Mouse (Mus musculus) fibroblast of lung, adult 2 months (primary cell): Measurements from ENCODE around the gene Flvcr2.

Source experiments
- DNase-seq: peaks from one replicate; pipeline ENCODE4 v3.0.0-alpha.2; 2011; ENCODE audit warnings: low read depth

Flvcr2 gene

GRCm38 (mm10) chr12:85794094-85794493, 47.8 kb downstream of the Flvcr2 start:
- DNase-seq, result no peak

DNA sequence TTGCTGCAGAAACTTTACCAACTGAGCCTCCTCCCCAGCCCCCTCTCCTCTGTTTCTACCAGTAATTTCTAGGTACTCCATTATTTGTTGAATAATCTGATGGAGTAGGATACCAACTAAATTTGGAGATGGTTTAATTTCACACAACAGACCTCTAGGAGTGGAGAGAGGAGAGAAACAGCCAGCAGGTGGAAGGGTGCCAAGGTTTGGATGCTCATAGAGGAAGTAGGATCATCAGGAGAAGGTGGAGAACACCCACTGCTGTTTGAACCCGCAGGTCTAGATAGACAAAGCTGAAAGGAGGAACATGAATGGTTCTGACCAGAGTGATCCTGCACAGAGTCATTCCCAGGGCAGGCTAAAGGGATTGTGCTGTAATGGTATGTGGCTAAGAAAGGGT, 49.2 kb downstream of the Flvcr2 start:
- no peak for DNase-seq

DNA sequence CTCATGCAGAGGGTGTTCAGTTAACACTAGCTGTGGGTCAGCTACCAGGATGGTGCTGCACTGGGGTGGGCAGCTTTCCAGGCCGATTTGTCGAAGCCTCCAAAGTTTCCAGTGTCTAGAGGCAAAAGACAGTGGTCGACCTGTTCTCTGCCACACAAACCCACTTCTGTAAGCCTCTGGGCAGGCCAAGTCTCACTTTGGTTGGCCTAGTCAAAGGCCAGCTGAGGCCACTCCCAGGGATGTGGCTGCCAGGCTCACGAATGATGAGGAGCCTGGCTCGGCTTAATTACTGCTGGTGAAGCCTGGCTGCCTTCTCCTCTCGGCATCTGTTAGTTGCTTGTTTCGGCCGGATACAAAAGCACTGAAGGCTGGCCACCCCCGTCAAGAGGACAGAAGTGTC, 53.7 kb downstream of the Flvcr2 start:
- DNase-seq, result no peak

- no peak for DNase-seq
These were observed 63.4 kb downstream of the Flvcr2 start for GRCm38 (mm10) chr12:85809726-85810125.

- no peak for DNase-seq
These were observed 64.6 kb downstream of the Flvcr2 start for GRCm38 (mm10) chr12:85810959-85811358.

- no peak for DNase-seq
These were observed 65.3 kb downstream of the Flvcr2 start for GRCm38 (mm10) chr12:85811676-85812075.

DNA sequence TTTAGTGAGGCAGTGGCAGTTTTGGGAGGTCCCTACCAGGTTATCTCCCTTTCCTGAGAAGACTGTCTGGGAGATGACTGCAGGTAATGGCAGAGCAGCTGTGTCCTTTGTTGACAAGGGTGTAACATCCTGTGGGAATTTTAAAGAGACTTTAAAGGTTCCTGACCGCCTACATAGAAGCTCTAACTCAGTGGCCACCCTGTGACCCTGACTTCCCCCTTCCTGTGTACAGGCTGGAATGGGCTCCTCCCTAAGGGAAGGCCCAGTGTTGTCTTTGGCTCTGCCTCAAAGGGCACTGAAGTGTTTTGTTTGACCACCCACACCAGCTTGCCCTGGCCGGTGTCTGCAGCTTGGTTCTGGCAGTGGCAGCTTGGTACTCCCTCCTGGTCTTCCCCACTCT, 67.3 kb downstream of the Flvcr2 start:
- DNase-seq, result no peak

DNA sequence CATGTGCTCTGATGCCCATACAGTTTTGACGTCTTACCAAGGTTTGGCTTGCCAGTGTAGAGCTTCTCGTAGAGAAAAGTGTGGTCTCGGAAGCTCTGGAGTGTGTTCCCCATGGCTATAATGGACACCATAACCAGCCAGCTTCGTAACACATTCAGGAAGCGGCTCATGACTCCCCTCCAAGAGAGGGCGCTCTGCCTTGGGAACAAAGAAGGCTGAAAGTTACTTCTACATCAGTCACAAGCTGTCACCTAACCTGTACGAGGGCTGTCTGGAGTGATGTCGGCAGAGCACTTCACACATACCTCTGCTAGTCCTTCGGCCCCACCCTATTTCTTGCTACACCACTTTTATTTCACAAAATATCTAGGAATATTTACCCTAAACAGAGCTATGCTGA, 75.7 kb downstream of the Flvcr2 start:
- no peak for DNase-seq

GRCm38 (mm10) chr12:85824438-85825264, 78.3 kb downstream of the Flvcr2 start, which contains the start of the genes Erg28 and Ttll5:
Erg28 (minus strand) TSS chr12:85824550.
Ttll5 (plus strand) TSS chr12:85824659.
- peak; percentile 95 for DNase-seq

DNA sequence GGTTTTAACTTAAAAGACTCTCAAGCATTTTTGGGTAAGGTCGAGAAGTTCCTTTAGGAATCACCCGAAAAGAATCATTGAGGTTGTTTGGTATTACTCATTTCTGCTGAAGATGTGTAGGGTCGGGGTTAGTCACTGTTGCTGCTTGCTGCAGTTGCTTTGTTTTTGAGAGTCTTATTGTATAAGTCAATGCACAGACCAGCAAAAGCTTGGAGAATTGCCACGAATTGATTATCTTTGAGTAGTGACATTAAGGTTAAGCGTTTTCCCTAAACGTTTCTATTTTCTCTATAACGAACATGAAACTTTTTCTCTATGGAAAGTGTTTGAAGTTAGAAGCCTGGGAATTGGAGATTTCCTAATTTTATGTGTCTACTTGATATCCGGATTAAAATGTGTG, 79.0 kb downstream of the Flvcr2 start:
- DNase-seq, result no peak

DNA sequence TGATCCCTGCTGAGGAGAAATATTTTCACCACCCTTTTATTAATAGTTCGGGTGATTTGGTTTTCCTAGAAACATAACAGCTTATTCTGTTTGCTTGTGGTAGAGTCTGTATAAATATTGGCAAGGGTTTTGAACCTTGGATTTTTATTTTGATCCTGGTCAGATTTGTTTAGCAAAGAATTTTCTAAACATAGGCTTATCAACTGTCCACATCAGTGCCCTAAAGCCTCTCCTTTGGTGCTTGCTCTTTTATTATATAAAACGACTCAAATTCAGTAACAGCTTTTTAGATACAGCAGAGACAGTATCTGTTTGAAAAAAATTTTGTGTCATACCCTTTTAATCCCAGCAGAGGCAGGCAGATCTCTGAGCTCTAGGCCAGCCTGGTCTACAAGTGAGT, 79.5 kb downstream of the Flvcr2 start:
- DNase-seq, result no peak

DNA sequence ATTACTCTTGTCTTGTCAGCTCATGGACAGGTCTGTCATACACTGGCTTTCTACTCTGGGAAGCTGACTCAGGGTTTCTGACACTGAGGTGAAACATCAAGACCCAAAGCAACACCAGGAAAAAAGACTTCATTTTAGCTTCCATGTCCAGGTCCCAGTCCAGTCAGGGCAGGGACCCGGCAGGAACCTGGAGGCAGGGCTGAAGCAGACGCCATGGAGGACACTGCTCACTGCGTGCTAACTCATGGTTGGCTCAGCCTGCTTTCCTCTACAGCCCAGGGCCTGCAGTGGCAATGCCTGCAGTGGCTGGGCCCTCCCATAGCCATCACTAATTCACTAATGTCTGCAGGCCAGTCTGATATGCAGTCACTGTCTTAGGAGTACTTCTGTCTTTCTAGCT, 82.5 kb downstream of the Flvcr2 start:
- no peak for DNase-seq

DNA sequence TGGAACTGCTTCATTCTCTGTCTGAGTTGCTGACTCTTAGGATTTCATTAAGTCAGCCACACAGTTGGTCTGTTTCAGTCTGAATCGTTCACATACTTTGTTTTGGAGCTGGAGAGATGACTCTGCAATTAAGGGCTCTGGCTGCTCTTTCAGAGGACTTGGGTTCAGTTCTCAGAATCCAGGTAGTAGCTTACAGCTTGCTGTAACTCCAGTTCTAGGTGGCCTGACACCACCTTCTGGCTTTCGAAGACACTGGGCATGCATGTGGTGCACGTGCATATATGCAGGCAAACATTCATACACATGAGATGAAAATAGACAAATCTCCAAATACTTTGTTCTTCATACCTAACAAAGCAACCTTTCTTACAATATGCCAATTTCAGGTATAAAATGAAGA, 83.5 kb downstream of the Flvcr2 start:
- DNase-seq, result no peak

GRCm38 (mm10) chr12:85830691-85831090, 84.4 kb downstream of the Flvcr2 start:
- DNase-seq, result no peak

- DNase-seq, result no peak
These were observed 88.2 kb downstream of the Flvcr2 start for GRCm38 (mm10) chr12:85834543-85834942.

DNA sequence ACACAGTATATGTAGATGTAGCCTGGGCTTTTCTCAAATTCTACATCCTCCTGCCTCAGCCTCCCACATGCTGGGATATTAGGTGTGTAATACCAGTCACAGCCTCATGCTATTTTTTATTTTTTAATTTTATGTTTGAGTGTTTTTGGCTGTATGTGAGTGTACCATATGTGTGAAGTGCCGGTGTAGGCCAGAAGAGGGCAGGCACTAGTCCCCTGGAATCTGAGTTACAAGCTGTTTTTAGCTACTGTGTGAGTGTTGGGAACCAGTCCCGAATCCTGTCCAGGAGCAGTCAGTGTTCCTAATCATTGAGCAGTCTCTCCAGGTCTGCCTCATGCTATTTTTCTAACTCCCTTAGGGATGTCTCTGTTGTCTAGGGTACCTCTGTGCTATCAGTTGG, 91.4 kb downstream of the Flvcr2 start:
- no peak for DNase-seq

GRCm38 (mm10) chr12:85839371-85840000, 93.1 kb downstream of the Flvcr2 start:
- DNase-seq, result no peak

GRCm38 (mm10) chr12:85848164-85848958, 102.0 kb downstream of the Flvcr2 start:
- peak; percentile 72 for DNase-seq

DNA sequence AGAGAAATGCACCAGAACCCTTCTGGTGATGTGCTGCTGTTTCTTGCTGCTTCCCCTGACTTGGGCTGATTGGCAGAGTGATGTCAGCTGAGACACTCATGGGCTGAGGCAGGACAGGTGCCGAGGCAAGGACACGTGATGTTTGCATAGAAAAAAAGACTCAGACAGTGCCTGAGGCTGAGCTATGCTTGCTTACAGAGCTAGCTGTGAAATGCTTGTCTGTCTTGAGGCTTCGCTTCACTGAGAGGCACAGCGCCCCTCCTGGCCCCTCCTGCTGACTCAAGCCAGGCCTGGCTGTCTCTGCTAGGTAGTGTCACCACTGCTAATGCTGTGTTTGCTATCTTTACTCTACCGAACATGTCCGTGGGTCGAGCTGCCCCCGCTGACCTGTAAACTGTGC, 104.3 kb downstream of the Flvcr2 start:
- DNase-seq, result no peak

DNA sequence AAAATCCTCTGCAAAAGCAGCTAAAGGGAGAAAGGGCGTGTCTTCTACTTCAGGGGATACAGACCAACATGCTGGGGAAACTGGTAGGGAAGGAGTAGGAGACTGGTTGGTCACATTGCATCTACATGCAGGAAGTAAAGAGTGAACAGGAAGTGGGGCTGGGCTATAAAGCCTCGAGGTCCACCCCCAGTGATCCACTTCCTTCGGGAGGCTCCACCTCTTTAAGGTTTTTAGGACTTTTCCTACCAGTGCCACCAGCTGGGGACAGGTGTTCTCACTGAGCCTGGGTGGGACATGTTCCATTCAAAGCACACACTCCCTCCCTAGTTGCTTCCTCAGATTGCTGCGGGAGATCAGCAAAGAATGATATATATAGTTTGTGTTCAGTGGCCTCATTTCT, 107.5 kb downstream of the Flvcr2 start:
- no peak for DNase-seq

DNA sequence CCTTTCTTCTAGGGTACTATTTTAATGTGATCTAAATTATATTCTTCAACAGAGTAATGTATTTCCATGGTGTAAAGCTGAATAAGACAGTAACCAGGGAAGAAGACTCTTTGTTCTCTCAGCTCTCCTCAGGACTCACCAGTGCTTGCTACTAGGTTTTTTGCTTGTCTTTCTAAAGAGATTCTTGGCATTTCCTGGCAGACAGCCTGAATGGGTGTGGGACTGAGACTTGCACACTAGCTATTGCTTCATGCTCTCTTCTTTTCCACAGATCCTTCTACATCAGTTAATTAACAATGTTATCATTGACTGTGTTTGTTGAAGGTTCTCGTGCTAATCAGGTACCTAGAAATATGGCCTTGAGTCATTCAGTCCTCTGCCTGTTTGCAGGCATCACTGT, 107.9 kb downstream of the Flvcr2 start:
- DNase-seq, result no peak

- no peak for DNase-seq
These were observed 111.0 kb downstream of the Flvcr2 start for GRCm38 (mm10) chr12:85857300-85857699.

GRCm38 (mm10) chr12:85859111-85859510, 112.8 kb downstream of the Flvcr2 start:
- peak; percentile 61 for DNase-seq
